Mouse (Mus musculus) testis, adult 2 months (tissue): ENCODE measurements around the gene Utp11.

Experiments used
- CTCF ChIP-seq: fragments of 200-500 bp; IDR thresholded peaks from 2 replicates; pipeline ENCODE4 v1.5.1; 2012; ENCODE audit warnings: low read depth, mild to moderate bottlenecking, inconsistent platforms, low read length, moderate library complexity; ENCODE audit not compliant: control insufficient read depth, insufficient read depth, insufficient replicate concordance
- POLR2A ChIP-seq: fragments of 200-500 bp; IDR thresholded peaks from 2 replicates; pipeline ENCODE4 v1.6.1; 2012; ENCODE audit warnings: low read depth, mild to moderate bottlenecking, inconsistent platforms, low read length, moderate library complexity; ENCODE audit not compliant: control insufficient read depth

GRCm38 (mm10) chr4:124719101-124719500 is 25.7 kb upstream of the Utp11 start:
- TF ChIP-seq CTCF (no peak), POLR2A (no peak)
